Mouse (Mus musculus): ENCODE measurements around the gene Vpreb3.

- TF ChIP-seq CTCF (IDR thresholded peaks at IDR 0.05; ENCODE audit: borderline replicate concordance, control insufficient read depth, extremely low read depth, insufficient read depth, low read length, poor library complexity) (no peak), POLR2A (IDR thresholded peaks at IDR 0.05; ENCODE audit: control insufficient read depth, extremely low read depth, insufficient read depth, low read length, poor library complexity) (no peak)
Measured at GRCm38 (mm10) chr10:75906882-75907281, 36.0 kb upstream of the Vpreb3 start.
